Mouse (Mus musculus) lung, postnatal 0 days (tissue): ENCODE measurements around the gene Fbxo46.

Experiments used
- CTCF ChIP-seq: IDR thresholded peaks from 2 replicates; pipeline ENCODE4 v1.5.1; 2016; ENCODE audit warnings: antibody characterized with exemption, mild to moderate bottlenecking
- EP300 ChIP-seq: IDR thresholded peaks from 2 replicates; pipeline ENCODE4 v1.6.1; 2016; ENCODE audit warnings: antibody characterized with exemption, mild to moderate bottlenecking, control low read depth

- TF ChIP-seq EP300 (no peak), CTCF (no peak)
Measured at GRCm38 (mm10) chr7:19104486-19104885, 15.2 kb upstream of the Fbxo46 start.
